Mouse (Mus musculus) mesoderm, embryonic 11.5 days (tissue): ENCODE results near the gene Pcx.
A peak's percentile ranks its signal among the peaks of the same experiment; 100 is the strongest.

Source experiments
- DNase-seq: peaks from one replicate; pipeline ENCODE4 v3.0.0-alpha.2; 2012; ENCODE audit warnings: low read depth, low spot score

The Pcx gene

GRCm38 (mm10) chr19:4496535-4497262, 13.6 kb upstream of the Pcx start:
- no peak for DNase-seq

- DNase-seq: peak; percentile 90
Observed at GRCm38 (mm10) chr19:4497263-4497973, 12.9 kb upstream of the Pcx start.

GRCm38 (mm10) chr19:4498062-4498933, 12.0 kb upstream of the Pcx start, which contains the start of gene 2010003K11Rik:
2010003K11Rik (minus strand) TSS chr19:4498583.
- DNase-seq: peak; percentile 13

- DNase-seq: no peak
Observed at GRCm38 (mm10) chr19:4502701-4503100, 7.6 kb upstream of the Pcx start.

DNA sequence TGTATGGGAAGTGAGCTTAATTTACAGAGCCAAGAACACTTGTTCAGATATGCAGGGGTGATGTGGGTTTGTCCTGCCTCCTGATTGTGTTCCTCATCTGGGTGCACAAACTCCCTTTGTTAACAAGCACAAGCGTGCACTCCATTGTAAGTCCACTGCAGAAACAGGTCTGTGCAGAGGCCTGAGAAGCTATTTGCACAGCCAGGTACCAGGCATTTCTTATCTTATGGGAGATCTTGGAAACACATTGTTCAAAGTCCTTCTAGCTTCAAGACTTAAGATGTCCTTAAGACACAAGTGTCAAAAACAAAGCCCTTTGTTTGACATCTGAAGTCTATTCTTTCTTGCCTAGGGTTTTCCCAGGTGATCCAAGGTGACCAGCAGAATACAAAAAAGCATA, 5.4 kb upstream of the Pcx start:
- DNase-seq: no peak

- no peak for DNase-seq
Observed at GRCm38 (mm10) chr19:4507746-4508145, 2.5 kb upstream of the Pcx start.

GRCm38 (mm10) chr19:4511116-4511841, 1.0 kb downstream of the Pcx start:
- no peak for DNase-seq

DNA sequence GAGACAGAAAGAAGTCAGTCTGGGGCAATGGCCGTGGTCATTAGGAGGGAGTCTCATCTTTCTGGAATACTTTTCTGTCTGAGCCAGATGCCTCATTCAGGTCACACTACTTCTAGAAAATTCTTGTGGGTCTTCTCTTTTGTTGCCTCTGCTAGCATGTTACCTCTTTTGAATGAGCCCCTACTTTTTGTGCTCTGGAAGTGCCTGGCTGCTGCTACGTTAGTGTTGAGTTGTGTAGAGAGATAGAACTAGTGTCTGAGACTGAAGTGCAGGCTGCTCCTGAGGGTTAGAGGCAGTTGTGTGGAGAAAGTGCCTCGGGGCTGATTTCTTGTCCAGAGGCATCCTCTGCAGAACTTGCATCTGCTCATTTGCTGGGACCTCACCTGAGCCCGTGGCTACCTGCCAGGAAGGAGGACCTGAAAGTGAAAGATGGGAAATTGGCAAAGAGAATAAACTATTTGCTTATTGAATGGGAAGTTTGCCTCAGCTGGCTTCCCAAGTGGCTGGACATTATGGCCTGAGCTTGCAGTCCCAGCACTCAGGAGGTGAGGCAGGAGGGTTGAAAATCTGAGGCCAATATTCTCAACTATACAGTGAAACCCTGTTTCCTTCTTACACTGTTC, 3.1 kb downstream of the Pcx start:
- no peak for DNase-seq

GRCm38 (mm10) chr19:4515746-4516145, 5.5 kb downstream of the Pcx start:
- DNase-seq: peak; percentile 73

- no peak for DNase-seq
Observed at GRCm38 (mm10) chr19:4516288-4516687, 6.0 kb downstream of the Pcx start.

DNA sequence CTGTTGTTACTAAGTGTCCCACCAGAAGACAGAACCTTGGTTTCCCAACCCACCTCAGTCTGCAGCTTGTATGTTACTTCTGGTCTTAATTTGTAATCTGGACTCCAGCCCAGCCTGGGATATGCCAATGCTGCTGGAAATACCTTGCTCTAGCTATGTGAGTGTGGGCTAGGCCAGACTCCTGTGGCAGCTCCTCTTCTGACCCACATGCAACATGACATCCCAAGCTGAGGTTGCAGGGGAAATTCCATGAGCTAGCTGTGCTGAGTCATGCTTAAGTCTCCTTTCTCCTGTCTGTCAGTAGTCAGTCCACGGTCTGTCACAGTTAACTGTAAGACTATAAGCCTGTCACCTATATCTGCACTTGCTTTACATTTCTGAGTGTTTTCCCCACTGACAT, 7.2 kb downstream of the Pcx start:
- no peak for DNase-seq

DNA sequence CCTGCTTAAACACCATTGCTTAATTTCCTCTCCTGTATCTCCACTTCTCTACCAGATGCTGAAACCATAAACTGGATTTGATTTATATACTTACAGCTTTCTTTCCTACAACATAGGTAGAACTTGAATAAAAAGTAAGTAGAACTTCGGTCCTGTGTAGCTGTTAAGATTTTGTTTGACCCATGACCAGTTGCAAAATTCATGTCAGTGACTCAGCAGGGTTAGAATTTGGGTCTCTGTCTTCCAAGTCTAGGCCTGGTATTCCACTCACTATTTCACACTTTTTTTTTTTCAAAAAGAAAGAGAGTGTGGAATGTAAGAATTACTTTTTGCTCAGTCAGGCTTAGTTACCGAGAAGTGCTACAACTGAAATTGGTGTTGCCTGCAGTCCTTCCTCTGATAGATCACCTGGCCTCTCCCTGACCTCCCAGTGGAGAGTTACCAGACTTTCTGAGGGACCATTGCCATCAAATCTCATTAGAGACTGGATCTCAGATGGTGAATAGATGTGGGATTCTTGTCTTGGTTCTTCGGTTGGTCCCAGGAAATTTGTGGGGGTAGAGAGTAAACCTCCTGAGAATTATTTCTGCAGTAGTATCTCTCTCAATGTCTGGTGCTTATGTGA, 11.3 kb downstream of the Pcx start:
- DNase-seq: no peak

- no peak for DNase-seq
Observed at GRCm38 (mm10) chr19:4534646-4535045, 24.4 kb downstream of the Pcx start.

DNA sequence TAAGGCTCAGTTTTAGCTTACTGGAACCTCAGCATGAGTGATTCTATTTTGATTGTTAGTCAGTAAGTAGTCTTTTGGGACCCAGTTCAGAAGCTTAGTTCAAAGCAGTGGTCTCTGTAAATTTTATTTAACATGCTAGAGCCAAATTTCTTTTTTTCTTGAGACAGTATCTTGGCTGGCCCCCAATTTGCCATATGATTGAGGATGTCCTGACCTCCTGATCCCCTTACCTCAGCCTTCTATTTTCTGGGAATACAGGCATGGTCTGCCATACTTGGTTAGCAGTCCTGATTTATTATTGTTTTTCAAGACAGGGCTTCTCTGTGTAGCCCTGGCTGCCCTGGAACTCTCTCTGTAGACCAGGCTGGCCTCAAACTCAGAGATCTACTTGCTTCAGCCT, 25.6 kb downstream of the Pcx start:
- no peak for DNase-seq

DNA sequence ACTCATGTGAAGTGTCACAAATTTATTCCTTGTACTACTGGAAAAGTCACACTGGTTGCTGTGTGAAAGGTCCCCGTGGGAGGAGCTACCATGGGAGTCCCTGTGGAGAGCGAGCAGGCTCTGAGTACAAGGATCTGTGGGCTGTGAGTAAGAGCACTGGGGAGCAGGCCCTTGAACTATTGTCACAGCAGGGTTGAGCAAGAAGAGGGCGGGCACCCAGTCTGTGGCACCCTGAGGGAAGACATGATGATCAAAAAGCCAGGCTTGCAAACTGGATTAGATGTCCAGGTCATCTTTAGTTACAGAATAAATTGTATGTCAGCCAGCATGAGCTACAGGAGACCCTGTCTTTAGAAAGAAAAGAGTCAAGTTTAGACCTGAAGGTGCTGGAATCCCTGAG, 26.3 kb downstream of the Pcx start:
- DNase-seq: no peak

DNA sequence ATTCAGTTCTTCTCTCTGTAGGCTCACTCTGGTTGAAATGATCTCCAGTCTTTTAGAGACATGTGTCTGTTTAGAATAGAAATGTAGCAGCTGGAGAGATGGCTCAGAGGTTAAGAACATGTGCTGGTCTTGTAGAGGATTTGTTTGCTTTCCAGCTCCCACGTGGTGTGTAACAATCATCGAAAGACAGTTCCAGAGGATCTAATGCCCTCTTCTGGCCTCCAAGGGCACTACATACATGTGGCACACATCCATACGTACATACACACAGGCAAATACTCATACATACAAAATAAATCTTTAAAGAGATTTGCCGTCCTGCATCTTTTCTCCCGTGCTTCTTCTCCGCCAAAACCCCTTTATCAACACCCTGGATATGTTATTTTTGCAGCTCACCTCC, 30.0 kb downstream of the Pcx start:
- no peak for DNase-seq

GRCm38 (mm10) chr19:4540992-4541391, 30.7 kb downstream of the Pcx start:
- no peak for DNase-seq

- DNase-seq: no peak
Observed at GRCm38 (mm10) chr19:4542081-4542480, 31.8 kb downstream of the Pcx start.

GRCm38 (mm10) chr19:4545091-4545490, 34.8 kb downstream of the Pcx start:
- DNase-seq: no peak

DNA sequence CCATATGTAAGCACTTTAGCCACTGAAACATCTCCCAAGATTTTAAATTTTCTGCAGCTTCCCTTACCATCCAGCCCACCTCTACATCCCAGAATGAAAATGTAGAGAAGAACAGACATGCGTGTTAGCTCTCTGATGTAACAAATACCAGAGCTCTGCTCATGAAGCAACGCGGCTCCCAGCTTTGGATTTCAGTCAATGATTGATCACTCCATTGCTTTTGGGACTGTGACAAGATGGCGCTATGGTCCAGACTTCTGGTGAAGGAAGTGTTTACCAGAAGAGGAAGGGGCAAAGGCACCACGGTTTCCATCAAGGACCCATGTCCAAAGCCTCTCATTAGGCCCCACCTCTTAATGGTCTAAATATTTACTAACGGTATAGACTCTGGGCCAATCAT, 35.6 kb downstream of the Pcx start:
- DNase-seq: no peak

DNA sequence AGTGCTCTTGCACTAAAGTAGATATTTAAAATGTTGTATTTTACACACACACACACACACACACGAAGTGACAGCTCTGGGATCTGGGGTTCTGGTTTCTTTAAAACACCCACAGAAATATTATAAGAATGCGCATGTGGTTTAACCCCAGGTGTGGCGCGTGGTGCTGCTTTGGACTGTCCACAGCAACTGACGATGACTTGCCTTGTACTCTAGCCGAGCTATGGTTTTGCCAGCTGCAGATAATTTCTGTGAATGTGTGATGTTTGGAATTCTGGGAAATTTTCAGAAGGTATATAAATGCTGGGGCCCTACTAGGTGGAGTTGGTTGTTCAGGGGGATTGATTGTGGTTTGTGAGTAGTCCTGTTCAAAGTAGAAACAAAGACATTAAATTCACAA, 37.5 kb downstream of the Pcx start:
- no peak for DNase-seq
